Mouse (Mus musculus) adrenal gland, postnatal 36 days (tissue): ENCODE results near the gene Slc35d2. TPM values are rescaled to one million over a fixed set of nuclear protein-coding genes. Genes with fewer than 3 reads are reported as not detected.
A peak's percentile ranks its signal among the peaks of the same experiment; 100 is the strongest.
"Not testable (repeated sequence)": the region's sequence is repeated elsewhere in the genome, so short reads cannot be mapped to it uniquely, and the experiment has no call there.

Source experiments
- DNase-seq, 2 experiments: peaks; one replicate each; pipeline ENCODE4 v3.0.0; 2021; ENCODE audit warnings: mixed read lengths in 1 of 2
- total RNA-seq, 2 experiments: library from RNA; stranded (reverse); gene quantifications; 2 replicates each; pipeline ENCODE4 v1.2.3; 2021

Gene Slc35d2
- total RNA-seq, 2 experiments from 2014 or later = 5.9 to 7.8 TPM

DNA sequence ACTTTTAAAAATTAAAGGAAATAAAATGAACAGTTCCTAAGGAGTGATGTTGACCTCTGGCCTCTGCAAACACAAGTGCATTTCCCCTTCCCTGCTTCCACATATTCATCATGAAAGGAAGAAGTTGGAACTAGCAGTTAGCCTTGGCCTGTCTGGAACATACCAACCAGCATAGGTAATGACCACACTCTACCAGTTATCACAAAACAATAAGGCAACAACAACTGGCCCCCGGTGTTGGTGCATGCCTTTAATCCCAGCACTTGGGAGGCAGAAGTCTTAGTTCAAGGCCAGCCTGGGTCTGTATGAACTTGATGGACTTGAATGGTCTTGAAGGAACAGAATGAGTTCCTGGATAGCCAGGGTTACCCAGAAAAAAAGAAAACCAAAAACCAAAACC, 18.7 kb downstream of the Slc35d2 start:
- DNase-seq = no peak

DNA sequence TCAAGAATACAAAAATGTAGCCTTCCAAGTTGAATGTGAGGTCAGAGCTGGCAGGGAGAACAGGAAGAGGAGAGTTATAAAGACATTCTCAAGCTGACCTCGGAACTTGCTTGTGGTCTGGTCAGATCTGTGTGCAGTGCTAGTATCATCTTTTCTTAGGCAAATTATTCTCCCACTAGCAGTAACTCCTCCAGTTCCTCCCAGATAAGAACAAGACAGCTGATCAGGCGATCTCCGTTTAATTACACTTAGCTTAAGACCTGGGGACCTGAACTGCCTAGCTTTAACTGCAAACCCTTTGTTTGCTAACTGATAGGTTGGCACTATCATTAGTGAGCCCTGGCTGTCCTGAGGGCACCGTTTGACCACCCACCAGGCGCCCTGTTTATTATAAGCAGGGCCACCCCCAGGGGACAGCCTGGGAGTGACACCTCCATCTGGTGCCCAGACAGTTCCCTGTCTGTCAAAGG, 20.8 kb downstream of the Slc35d2 start:
- DNase-seq = no peak

DNA sequence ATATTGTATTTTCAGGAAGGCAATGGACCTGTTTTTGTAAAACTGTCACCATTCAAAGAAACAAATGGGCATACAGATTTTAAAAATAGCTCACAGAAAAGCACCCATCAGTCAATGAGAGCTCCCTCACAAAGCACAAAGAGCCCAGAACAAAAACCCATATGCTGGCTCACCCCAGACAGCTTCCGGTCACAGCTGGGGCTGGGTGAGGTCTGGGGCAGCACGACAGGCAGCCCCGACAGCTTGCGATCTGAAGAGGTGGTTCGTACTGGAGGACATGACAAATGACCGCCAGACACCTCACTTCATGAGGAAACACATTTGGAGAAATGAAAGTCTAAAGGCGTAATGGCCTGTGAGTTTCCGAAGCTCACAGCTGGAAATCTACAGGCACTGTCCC, 21.6 kb downstream of the Slc35d2 start:
- no peak for DNase-seq

DNA sequence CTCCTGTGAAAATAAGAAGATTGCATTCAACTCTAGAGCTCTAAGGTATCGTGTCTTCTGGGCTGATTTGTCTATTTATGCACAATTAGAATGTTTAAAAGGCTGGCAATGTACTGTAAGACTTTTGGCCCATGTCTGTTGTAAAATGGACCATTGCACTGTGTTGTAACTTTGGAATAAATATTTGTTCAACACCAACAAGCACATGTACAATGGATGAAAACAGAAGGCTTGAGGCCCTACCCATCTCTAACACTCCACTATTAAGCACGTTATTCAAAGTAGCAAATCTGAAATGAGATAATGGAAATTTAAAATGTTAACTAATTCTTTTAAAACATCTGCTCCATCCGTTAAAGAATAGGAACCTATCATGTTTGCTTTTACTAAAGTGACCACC, 22.1 kb downstream of the Slc35d2 start:
- no peak for DNase-seq

DNA sequence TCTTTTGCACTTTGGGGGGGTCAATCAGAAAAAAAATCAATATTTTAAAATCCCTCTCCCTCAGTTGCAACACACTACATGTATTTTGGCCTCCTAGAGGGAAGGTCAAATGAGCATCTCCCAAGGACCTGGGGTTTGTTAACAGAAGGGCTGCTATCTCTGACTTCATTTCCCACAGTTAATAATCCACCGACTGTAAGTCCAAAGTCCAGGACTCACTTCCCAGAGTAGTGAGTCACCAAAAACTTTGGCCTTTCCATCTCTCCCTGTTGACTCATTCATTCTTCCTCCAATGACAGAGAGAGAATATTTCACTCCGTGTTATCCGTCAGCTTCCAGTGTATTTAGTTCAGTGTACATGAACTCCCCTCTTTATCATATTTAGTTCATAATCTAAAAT, 23.5 kb downstream of the Slc35d2 start:
- DNase-seq = peak in 1 of 2 experiments; percentile 38

DNA sequence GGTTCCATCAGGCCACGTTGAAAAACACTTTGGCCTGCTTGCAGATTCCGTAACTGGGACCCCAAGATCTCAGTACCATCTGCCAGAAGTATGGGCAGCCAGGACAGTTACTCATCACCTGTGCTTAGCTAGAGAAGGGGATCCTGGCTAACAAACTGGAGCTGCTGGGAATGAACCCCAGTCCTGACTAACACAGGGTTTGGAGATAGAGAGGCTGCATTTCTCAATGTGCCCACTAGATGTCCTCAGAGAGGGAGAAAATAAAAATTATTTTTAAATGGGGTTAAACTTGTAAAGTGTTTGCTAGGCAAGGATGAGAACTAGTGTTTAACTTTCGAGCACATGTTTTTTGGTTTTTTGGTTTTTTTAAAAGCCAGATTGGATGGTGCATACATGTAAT, 29.0 kb downstream of the Slc35d2 start:
- DNase-seq = peak; percentile 19 to 50

DNA sequence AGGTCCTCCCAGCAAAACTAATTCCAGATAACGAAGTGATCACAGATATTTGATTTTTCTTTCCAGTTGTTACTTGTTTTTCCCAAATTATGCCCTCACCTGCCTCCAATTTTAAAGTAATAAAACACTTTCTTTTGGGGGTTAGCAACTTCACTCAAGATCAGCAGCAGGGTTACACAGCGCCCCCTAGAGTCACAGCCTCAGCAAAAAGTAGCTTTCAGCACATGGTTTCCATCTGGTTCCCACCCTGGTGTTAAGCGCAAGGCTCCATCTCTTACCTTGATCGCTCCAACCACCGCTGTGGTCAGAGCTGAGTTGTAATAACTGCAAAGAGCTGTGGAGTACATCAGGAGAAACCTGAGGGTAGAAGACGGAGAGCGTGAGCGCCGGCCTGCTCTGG, 30.2 kb downstream of the Slc35d2 start:
- peak; percentile 41 to 64 for DNase-seq

DNA sequence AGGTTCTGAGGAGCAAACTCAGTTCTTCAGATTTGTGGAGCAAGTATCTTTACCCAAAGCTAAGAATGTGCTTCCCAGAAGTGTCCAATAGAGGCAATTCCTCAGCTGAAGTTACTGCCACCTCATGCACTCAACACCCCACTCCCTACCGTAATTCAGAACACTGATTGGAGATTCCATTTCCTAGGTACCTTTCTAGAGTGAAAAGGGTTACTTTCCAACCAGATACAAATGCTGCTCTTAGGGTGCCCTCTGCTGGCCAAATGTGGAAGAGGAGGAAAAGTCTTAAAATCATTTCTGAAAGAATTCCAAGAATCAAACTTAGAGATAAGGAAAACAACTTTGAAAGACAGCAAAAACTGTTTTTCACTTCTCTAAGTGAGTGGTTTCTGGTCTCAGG, 35.8 kb downstream of the Slc35d2 start:
- peak; percentile 80 for DNase-seq

DNA sequence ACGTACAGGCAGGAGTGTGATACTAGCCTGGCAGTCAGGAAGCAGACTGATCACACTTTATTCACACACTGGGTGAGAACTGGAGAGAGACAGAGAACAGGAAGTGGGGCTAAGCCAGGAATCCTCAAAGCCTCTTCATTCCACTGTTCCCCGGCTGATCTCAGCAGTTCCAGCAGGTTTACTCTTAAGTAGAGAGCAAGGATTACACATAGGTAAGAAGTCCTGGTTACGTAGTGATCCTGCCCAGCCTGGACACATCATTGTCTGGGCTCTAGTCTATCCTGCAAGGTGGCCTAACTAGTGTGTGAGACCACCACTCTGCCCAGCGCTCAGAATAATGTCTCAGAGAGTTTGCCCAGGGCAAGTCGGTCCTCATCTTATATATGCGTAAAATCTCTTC, 36.4 kb downstream of the Slc35d2 start:
- no peak for DNase-seq

DNA sequence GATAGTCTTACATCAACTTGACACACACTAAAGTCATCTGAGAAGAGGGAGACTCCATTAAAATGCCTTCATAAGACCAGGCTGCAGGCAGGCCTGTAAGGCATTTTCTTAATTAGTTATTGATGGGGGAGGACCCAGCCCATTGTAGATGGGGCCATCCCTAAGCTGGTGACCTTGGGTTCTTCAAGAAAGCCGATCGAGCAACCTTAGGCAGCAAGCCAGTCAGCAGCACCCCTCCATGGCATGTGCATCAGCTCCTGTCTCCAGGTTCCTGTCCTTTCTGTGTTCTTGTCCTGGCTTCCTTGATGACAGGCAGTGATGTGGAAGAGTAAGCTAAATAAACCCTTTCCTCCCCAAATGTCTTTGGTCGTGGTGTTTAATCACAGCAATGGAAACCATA, 37.0 kb downstream of the Slc35d2 start:
- DNase-seq = no peak

DNA sequence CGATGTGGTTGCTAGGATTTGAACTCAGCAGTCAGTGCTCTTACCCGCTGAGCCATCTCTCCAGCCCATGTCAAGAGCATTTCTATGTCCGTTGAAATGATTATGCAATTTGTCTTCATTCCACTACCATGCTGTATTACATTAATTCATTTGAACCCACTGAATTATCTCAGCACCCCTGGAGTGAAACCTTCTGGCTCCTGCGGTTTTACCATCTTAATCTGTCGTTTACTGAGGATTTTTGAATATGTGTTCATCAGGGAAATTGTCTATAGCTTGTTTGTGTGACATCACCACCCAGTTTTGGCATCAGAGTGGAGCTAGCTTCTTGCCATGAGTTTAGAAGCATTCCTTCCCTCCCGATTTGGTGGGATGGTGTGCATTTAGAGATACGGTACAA, 38.2 kb downstream of the Slc35d2 start:
- no peak for DNase-seq

DNA sequence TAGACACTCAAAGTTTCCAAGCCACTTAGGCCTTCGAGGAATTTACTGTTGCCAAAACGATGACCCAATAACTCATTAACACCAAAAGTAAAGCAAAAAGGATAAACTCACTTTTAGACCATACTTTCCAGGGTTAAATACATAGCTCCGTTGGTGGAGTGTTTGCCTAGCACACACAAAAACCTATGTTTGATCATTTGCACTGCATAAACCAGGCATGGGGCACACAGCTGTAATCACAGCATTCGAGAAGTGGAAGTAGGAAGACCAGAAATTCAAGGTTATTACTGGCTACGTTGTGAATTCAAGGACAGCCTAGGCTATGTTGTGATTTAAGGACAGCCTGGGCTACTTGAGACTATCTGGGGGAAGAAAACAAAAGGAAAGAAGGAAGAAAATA, 38.9 kb downstream of the Slc35d2 start:
- no peak for DNase-seq

DNA sequence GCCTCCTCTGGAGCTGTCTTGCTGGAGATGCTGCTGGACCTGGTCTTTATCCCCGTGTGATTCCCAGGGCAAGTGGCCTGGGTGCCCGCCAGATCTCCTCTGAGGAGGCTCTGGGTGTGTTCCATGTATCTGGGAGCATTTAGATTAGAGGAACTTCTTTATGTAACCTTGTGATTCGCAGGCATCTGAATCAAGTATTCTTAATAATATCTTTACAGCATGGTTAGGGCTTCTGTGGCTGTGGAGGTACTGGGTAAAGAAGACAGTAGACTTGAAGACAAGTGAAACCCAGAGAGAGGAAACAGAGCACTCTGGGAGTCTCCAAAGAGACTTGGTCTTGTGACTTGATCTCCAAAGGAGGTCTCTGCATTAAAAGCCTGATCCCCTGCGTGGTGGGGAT, 40.0 kb downstream of the Slc35d2 start, which contains the start of gene Hsd17b3:
Gene Hsd17b3, minus strand, starts transcription at position 101 of the 400 bp plus-strand sequence.
- DNase-seq = no peak

DNA sequence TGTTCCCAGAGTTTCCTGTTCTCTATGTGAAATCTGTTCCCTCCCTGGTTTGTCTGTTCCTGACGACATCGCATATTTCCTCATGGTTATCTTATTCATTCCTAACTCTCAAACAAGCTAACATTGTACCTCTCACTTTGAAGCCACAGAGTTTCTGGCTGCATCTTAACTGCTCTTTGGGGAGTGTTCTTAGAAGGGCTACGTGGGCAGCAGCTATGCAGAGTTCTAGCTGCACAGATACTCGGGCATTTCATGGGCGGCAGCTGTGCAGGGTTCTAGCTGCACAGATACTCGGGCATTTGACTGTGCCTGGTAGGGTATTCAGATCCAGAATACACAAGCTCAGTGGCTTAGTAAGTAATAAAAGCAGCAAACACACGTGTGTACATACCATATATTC, 41.1 kb downstream of the Slc35d2 start:
- DNase-seq = no peak

DNA sequence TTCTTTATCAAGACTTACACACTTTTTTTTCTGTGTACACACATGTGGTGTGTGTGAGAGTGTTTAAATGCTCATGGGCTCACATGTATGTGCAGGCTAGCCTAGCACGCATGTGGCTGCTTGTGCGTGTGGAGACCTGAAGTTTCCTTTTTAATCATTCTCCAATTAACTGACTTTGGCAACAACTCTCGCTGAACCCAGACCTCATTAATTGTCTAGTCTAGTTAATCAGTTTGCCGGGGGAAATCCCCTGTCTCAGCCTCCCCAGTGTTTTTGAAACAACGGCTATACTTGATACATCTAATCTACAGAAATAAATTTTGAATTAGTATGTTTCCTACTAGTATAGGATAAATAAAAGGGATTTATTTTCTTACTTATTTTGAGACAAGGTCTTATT, 43.1 kb downstream of the Slc35d2 start:
- no peak for DNase-seq

DNA sequence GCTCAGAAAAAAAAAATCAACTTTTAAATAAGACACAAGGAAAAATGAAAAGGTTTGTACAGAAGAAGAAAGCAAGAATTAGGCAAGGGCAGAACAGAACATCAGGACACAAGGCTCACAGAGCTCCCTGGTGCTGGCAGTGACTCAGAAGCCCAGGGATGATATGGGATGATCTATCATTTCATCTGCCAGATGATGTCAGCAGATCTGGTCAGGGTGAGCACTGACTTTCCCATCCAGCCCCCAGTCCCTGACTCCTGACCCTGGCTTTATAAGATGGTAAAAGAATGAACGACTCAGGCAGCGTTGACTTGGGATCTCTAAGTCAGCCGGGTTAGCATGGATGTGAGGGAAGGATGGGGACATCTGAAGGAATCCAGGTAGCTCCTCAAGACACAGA, 45.8 kb downstream of the Slc35d2 start:
- DNase-seq = peak; percentile 62 to 67

DNA sequence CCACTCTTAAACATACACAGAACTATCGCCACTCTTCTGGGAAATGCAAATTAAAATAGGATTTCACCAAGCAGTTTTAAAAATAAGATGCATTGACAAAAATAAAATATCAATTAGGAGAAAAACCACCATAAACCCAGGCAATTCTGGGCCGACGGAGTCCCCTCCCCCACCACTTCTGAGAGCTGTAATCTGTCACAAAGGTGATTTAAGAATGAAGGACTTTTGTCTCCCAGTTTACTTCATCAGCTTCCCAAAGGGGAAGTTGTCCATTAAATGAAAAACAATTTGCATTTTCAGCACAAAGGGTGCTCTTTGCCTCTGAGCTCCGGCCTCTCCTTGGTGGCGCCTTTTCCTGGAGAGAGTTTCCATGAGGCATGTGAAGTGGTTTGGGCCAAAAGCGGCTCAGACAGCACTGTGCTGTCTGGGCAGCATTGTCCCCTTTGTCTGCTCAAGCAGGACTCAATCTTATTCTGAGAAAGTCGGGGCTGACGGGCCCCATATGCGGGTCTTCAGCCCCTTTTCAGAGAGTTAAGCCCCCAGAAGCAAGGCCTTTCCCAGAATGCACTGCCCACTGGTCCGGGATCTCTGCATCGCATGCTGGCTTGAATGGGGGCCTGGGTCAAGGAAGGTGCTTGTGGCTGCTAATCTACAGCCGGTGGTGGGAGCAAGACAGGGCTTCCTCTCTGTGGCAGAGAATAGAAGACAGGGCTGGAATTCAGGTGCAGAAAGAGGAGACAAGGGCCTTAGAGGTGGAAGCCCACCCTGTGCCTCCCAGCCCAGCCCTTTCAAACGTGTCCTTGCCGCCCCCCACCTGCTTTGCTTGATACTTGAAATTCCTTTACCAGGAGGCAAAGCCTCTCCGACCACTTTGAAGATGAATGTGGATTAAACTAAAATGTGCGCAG, 47.9 kb downstream of the Slc35d2 start:
- no peak for DNase-seq

DNA sequence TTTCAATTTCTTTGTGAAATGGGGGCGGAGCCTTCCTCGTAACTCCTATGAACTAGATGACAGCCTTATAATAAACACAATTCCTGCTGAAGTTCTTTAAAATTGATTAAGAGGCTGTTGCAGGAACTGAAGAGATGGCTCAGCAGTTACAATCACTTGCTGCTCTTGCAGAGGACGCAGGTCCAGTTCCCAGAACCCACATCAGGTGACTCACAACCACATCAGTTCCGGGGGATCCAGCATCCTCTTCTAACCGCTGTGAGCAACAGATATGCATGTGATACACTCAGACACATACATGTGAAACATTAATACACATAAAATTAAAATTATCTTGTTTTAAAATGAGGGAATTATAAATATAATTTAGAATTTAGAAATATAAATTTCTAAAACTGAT, 51.6 kb downstream of the Slc35d2 start:
- no peak for DNase-seq

DNA sequence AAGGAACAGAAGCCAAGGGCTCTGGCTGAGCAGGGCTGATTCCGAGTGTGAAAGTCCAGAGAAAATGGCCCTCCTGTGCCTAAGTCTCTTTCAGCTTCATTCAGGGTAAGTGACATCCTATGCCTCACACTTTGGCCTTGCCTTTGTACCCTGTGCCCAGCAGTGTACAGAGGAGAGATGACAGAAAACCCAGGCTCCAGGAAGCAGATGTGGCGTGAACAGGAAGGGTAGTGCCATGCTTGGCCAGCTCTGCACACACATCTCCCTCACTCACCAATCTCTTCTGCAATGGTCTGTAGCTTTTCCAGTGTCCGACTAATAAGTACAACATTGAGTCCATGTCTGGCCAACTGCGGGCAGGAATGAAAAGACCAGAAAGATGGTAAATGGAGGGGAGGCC, 53.1 kb downstream of the Slc35d2 start:
- DNase-seq = no peak

DNA sequence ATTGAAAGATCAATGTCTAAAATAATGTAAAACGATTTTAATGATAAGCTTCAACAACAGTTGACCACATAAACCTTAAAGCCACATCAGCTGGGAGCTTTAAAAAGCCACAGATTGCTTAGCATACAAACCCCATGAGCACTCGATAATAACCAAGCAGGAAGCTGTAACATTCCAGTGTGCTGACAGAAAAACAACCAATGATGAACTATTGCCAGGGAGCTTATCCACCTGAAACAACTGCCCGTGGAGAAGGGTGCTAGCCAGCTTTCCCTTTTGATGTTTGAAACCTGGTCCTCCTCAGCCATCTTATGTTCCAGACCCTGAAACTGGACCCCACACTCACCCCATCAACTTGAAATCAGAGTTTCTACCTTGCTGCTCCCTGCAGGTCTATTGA, 62.5 kb downstream of the Slc35d2 start:
- no peak for DNase-seq

DNA sequence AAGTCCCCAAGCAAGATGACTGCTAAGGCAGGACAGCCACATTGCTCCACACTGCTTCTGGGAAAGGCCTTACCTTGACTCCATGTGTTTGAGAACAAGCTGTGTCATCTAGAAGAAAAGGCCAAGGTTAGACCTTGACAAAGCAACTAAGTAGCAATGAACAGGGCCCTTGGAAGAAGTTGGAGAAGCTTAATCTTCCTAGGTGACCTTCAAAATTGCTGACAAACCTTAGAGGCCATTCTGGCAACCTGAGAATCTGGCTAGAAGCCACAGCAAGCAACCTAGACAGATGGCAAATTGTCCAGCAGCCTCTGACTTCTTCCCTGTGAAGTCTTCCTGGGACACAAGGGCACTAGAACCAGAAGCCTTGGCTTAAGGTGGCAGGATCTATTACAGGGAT, 64.9 kb downstream of the Slc35d2 start:
- DNase-seq = peak; percentile 27 to 42

DNA sequence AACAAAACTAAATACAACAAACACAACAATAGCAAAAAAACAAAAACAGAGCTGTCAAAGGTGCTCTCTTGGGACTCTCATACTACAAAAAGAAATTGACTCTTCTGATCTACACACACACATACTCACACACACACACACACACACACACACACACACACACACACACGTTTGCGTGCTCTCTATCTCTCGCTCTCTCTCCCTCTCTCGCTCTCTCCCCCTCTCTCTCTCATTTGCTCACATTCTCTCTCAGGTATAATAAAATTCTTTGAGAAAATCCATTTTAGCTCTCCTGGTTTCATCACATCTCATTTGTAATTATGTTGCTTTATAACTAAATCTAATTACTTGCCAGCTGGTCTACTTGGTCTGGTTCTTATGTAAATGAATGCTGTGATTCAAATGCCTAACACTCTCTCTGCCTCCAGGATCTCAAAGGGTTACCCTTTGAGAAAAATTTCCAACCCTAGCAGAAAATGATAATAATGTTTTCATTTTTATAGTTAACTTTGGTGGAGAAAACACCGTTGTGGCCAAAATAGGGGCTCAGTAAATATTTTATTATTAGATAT, 68.1 kb downstream of the Slc35d2 start:
- DNase-seq = no peak

DNA sequence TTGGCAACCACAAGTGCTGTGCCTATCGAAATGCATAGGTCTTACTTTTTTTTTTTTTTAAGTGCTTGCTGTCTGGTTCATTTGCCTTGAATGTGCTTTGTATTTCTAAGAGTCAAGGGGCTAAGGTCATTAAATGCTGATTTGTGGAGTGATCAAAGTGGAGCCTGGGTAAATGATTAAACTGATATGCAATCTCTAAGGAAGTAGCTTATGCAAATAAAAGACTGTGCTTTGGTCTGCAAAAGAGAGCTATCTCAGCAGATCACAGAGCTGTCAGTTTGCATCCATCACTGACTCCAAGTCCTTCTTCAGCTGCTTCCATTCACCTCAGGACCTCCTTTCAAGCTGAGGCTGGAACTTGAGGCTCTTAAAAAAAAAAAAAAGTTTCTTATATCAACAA, 75.2 kb downstream of the Slc35d2 start:
- no peak for DNase-seq

DNA sequence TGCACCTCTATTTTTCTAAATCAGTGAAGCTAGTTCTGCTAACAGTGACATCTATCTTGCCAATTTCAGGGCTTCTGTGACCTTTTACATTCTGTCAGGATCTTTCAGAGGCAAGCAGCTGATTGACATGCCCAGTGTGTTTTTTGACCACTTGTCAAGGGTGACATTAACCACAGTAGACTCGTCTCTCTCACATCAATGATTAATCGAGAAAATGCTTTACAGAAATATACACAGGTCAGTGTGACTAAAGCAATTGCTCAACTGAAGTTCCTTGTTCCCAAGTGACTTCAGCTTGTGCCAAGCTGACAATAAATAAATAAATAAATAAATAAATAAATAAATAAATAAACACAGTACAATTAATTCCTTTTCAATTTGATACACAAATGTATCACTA, 76.9 kb downstream of the Slc35d2 start:
- not testable (repeated sequence) for DNase-seq
